23 mouse cellular contexts compared by ENCODE assay signal in genomic region chr11:70721072-70721471, GRCm38 (mm10). TPM values are rescaled to one million over a fixed set of nuclear protein-coding genes. Genes with fewer than 3 reads are reported as not detected.
A peak's percentile ranks its signal among the peaks of the same experiment; 100 is the strongest.
DNase-seq lines count a peak whose midpoint lies in the region; ATAC-seq and TF ChIP-seq lines count a peak whose summit lies in the region.
"Had no signal": no experiment of that assay in that cellular context is flagged by ENCODE, and none has a peak within 500 bp of the region (broad histone marks: within the 10 kb centered on the region; RNA-seq: fewer than 3 reads in every experiment).

No protein-coding gene starts in this region.

- no peak overlapping the region for H3K27ac ChIP-seq in heart, postnatal 0 days (ENCODE audit: low read depth)
- H3K27ac ChIP-seq in heart, embryonic 10.5 days: no peak overlapping the region
- H3K27ac ChIP-seq in left cerebral cortex, adult 2 months: no peak overlapping the region
- H3K27ac ChIP-seq: embryonic facial prominence, embryonic 15.5 days; forebrain, embryonic 15.5 days; hindbrain, embryonic 10.5 days; hindbrain, postnatal 0 days; kidney, embryonic 15.5 days; limb, embryonic 10.5 days; liver, embryonic 15.5 days; midbrain, embryonic 10.5 days; stomach, embryonic 15.5 days had no signal

- intact Hi-C loops in left cerebral cortex, adult 2 months (cut with DNase I): no loop called here

- no peak overlapping the region for H3K4me2 ChIP-seq in heart, postnatal 0 days (ENCODE audit: low read depth, low read length)
- H3K4me2 ChIP-seq: embryonic facial prominence, embryonic 15.5 days; forebrain, embryonic 15.5 days; kidney, embryonic 15.5 days; liver, embryonic 15.5 days; stomach, embryonic 15.5 days had no signal

- no peaks in the 10 kb centered on the region for H3K9me3 ChIP-seq in heart, postnatal 0 days (replicated peaks; ENCODE audit: control insufficient read depth, low read length)
- no peaks in the 10 kb centered on the region for H3K9me3 ChIP-seq in heart, embryonic 10.5 days
- H3K9me3 ChIP-seq: embryonic facial prominence, embryonic 15.5 days; forebrain, embryonic 15.5 days; hindbrain, embryonic 10.5 days; kidney, embryonic 15.5 days; limb, embryonic 10.5 days; liver, embryonic 15.5 days; midbrain, embryonic 10.5 days; stomach, embryonic 15.5 days had no signal

- ATAC-seq in heart, postnatal 0 days (ENCODE audit: insufficient read depth, low read depth): peak; percentile 58; the same call in 1 of the 2 replicates
- 0 out of 2 replicates have a peak, but pooled peaks have one; percentile 1 for ATAC-seq in megakaryocyte, adult 5-6 weeks (ENCODE audit: poor library complexity, severe bottlenecking)
- ATAC-seq: activated CD4-positive, CD25-positive, alpha-beta regulatory T cell, adult 4 months; forebrain, embryonic 15.5 days; hindbrain, postnatal 0 days; intestine, embryonic 16.5 days had no signal

- H3K36me3 ChIP-seq in heart, postnatal 0 days (replicated peaks; ENCODE audit: control insufficient read depth, insufficient read depth, low read length): peaks cover 97% of the 10 kb centered on the region
- peaks cover 100% of the 10 kb centered on the region for H3K36me3 ChIP-seq in heart, embryonic 10.5 days

- TF ChIP-seq EP300 in heart, postnatal 0 days (IDR thresholded peaks at IDR 0.05; ENCODE audit: low read depth): no peak

- H3K9ac ChIP-seq in heart, postnatal 0 days (replicated peaks; ENCODE audit: low read depth, low read length): no peak overlapping the region
- H3K9ac ChIP-seq: embryonic facial prominence, embryonic 15.5 days; forebrain, embryonic 15.5 days; kidney, embryonic 15.5 days; liver, embryonic 15.5 days; stomach, embryonic 15.5 days had no signal

- no peaks in the 10 kb centered on the region for H3K27me3 ChIP-seq in heart, postnatal 0 days (ENCODE audit: control insufficient read depth, insufficient read depth, low read length)
- no peaks in the 10 kb centered on the region for H3K27me3 ChIP-seq in heart, embryonic 10.5 days (ENCODE audit: insufficient read depth, poor library complexity, severe bottlenecking)
- H3K27me3 ChIP-seq: embryonic facial prominence, embryonic 15.5 days; forebrain, embryonic 15.5 days; kidney, embryonic 15.5 days; liver, embryonic 15.5 days; stomach, embryonic 15.5 days had no signal

- WGBS in heart, postnatal 0 days: 54% methylated on average over 3 of the region's 3 CpGs
- WGBS in heart, embryonic 10.5 days: 83% methylated on average over 3 of the region's 3 CpGs

- TF ChIP-seq CTCF in heart, postnatal 0 days (IDR thresholded peaks at IDR 0.05; ENCODE audit: low read depth): no peak
- no peak for TF ChIP-seq CTCF in left cerebral cortex, adult 2 months (IDR thresholded peaks at IDR 0.05)

- DNase-seq in adrenal gland, adult (ENCODE audit: inconsistent age in 2 of 2, low spot score in 1 of 2): peak; percentile 63 to 87
- no peak for DNase-seq in adrenal gland, postnatal 4 days (ENCODE audit: low spot score in 2 of 2)
- DNase-seq in heart, postnatal 0 days (ENCODE audit: low spot score): no peak
- no peak for DNase-seq in heart, embryonic 10.5 days (ENCODE audit: low spot score)
- DNase-seq in adrenal gland, postnatal 25 days: peak; percentile 31
- no peak for DNase-seq in left cerebral cortex, adult 2 months (ENCODE audit: extremely low spot score in 1 of 2, low spot score in 2 of 2)
- DNase-seq: cerebellum, adult 9-10 months; gastrocnemius, postnatal 14 days; kidney, postnatal 36 days; liver; thymus, postnatal 36 days had no signal

- no peak overlapping the region for H3K4me3 ChIP-seq in heart, postnatal 0 days (ENCODE audit: low read depth, low read length)
- H3K4me3 ChIP-seq in heart, embryonic 10.5 days: no peak overlapping the region
- H3K4me3 ChIP-seq in left cerebral cortex, adult 2 months: no peak overlapping the region
- H3K4me3 ChIP-seq: embryonic facial prominence, embryonic 15.5 days; forebrain, embryonic 15.5 days; hindbrain, embryonic 10.5 days; kidney, embryonic 15.5 days; limb, embryonic 10.5 days; liver, embryonic 15.5 days; midbrain, embryonic 10.5 days; stomach, embryonic 15.5 days had no signal

- no peaks in the 10 kb centered on the region for H3K4me1 ChIP-seq in heart, postnatal 0 days (ENCODE audit: control insufficient read depth, insufficient read depth)
- no peaks in the 10 kb centered on the region; the same call in 1 of the 2 replicates for H3K4me1 ChIP-seq in heart, embryonic 10.5 days
- H3K4me1 ChIP-seq: embryonic facial prominence, embryonic 15.5 days; forebrain, embryonic 15.5 days; hindbrain, embryonic 10.5 days; kidney, embryonic 15.5 days; limb, embryonic 10.5 days; liver, embryonic 15.5 days; midbrain, embryonic 10.5 days; stomach, embryonic 15.5 days had no signal

RNA-seq across cellular contexts. Expression of gene Kif1c, which starts 20.7 kb away (rescaled TPM):
- 100 to 1,000 TPM; 135 to 149 TPM for total RNA-seq in adrenal gland, postnatal 4 days (2021)
- 92.9 and 110 TPM in 2 replicates for total RNA-seq in heart, postnatal 0 days (2014; rRNA removed; ENCODE audit: low replicate concordance)
- polyA plus RNA-seq in heart, postnatal 0 days (2015; fragmentation: Nextera tagmentation; extraction: Ambion mirVana): 6.3 and 6.4 TPM in 2 replicates
- 2.1 and 2.6 TPM in 2 replicates for polyA plus RNA-seq in heart, embryonic 10.5 days (2016; fragmentation: Nextera tagmentation; extraction: Ambion mirVana)
- 173 and 182 TPM in 2 replicates for total RNA-seq in adrenal gland, postnatal 25 days (2021)
- total RNA-seq in megakaryocyte, adult 5-6 weeks (2015): 6.7 and 7.7 TPM in 2 replicates
- 17.4 and 21.6 TPM in 2 replicates for total RNA-seq in megakaryocyte, adult 5-6 weeks (2017)
- 10 to 100 TPM; 58.1 to 60.7 TPM for total RNA-seq in left cerebral cortex, adult 2 months (2021)

RNA-seq across cellular contexts. Expression of gene Inca1, which starts 21.1 kb away (rescaled TPM):
- total RNA-seq in adrenal gland, postnatal 4 days (2021): 10 to 100 TPM in 1 of 2 experiments, 1 to 10 TPM in 1; 7.0 to 10.2 TPM
- 0.23 and 1.9 TPM in 2 replicates for total RNA-seq in heart, postnatal 0 days (2014; rRNA removed; ENCODE audit: low replicate concordance)
- 3.9 and 4.0 TPM in 2 replicates for polyA plus RNA-seq in heart, postnatal 0 days (2015; fragmentation: Nextera tagmentation; extraction: Ambion mirVana)
- polyA plus RNA-seq in heart, embryonic 10.5 days (2016; fragmentation: Nextera tagmentation; extraction: Ambion mirVana): 1.6 and 2.4 TPM in 2 replicates
- total RNA-seq in adrenal gland, postnatal 25 days (2021): 9.1 and 12.2 TPM in 2 replicates
- not detected in 2 replicates for total RNA-seq in megakaryocyte, adult 5-6 weeks (2015)
- 0.57 TPM in 1 of 2 replicates, not detected in the other for total RNA-seq in megakaryocyte, adult 5-6 weeks (2017)
- total RNA-seq in left cerebral cortex, adult 2 months (2021): 1 to 10 TPM; 1.8 to 3.0 TPM

RNA-seq across cellular contexts. Expression of gene Camta2, which starts 33.2 kb away (rescaled TPM):
- 10 to 100 TPM; 36.2 to 37.8 TPM for total RNA-seq in adrenal gland, postnatal 4 days (2021)
- total RNA-seq in heart, postnatal 0 days (2014; rRNA removed; ENCODE audit: low replicate concordance): 8.7 and 9.5 TPM in 2 replicates
- 10.5 and 10.7 TPM in 2 replicates for polyA plus RNA-seq in heart, postnatal 0 days (2015; fragmentation: Nextera tagmentation; extraction: Ambion mirVana)
- polyA plus RNA-seq in heart, embryonic 10.5 days (2016; fragmentation: Nextera tagmentation; extraction: Ambion mirVana): 12.0 and 12.5 TPM in 2 replicates
- total RNA-seq in adrenal gland, postnatal 25 days (2021): 50.2 and 51.3 TPM in 2 replicates
- total RNA-seq in megakaryocyte, adult 5-6 weeks (2015): 24.5 and 27.0 TPM in 2 replicates
- 6.4 and 12.5 TPM in 2 replicates for total RNA-seq in megakaryocyte, adult 5-6 weeks (2017)
- total RNA-seq in left cerebral cortex, adult 2 months (2021): 100 to 1,000 TPM; 238 to 261 TPM

RNA-seq across cellular contexts. Expression of gene Zfp3, which starts 42.9 kb away (rescaled TPM):
- 10 to 100 TPM; 12.9 to 13.2 TPM for total RNA-seq in adrenal gland, postnatal 4 days (2021)
- 4.2 and 4.9 TPM in 2 replicates for total RNA-seq in heart, postnatal 0 days (2014; rRNA removed; ENCODE audit: low replicate concordance)
- 9.6 and 10.8 TPM in 2 replicates for polyA plus RNA-seq in heart, postnatal 0 days (2015; fragmentation: Nextera tagmentation; extraction: Ambion mirVana)
- 7.6 and 8.9 TPM in 2 replicates for polyA plus RNA-seq in heart, embryonic 10.5 days (2016; fragmentation: Nextera tagmentation; extraction: Ambion mirVana)
- 10.8 and 13.4 TPM in 2 replicates for total RNA-seq in adrenal gland, postnatal 25 days (2021)
- 1.9 and 4.8 TPM in 2 replicates for total RNA-seq in megakaryocyte, adult 5-6 weeks (2015)
- 2.1 and 2.8 TPM in 2 replicates for total RNA-seq in megakaryocyte, adult 5-6 weeks (2017)
- 10 to 100 TPM; 18.2 to 19.5 TPM for total RNA-seq in left cerebral cortex, adult 2 months (2021)

RNA-seq across cellular contexts. Expression of gene Spag7, which starts 51.9 kb away (rescaled TPM):
- total RNA-seq in adrenal gland, postnatal 4 days (2021): 10 to 100 TPM; 82.0 to 87.2 TPM
- 42.0 and 53.9 TPM in 2 replicates for total RNA-seq in heart, postnatal 0 days (2014; rRNA removed; ENCODE audit: low replicate concordance)
- 154 and 175 TPM in 2 replicates for polyA plus RNA-seq in heart, postnatal 0 days (2015; fragmentation: Nextera tagmentation; extraction: Ambion mirVana)
- 204 and 209 TPM in 2 replicates for polyA plus RNA-seq in heart, embryonic 10.5 days (2016; fragmentation: Nextera tagmentation; extraction: Ambion mirVana)
- total RNA-seq in adrenal gland, postnatal 25 days (2021): 88.3 and 97.4 TPM in 2 replicates
- 78.5 and 83.3 TPM in 2 replicates for total RNA-seq in megakaryocyte, adult 5-6 weeks (2015)
- 67.0 and 83.5 TPM in 2 replicates for total RNA-seq in megakaryocyte, adult 5-6 weeks (2017)
- 10 to 100 TPM; 52.2 to 56.7 TPM for total RNA-seq in left cerebral cortex, adult 2 months (2021)

Comparison
In these comparisons a context has a peak if more than half of its experiments do, and no peak if none do; other contexts are left out.
1. DNase-seq: peak in adrenal gland, adult (2 of 2) and adrenal gland, postnatal 25 days (single experiment); none in adrenal gland, postnatal 4 days (0 of 2), heart, postnatal 0 days (single experiment), heart, embryonic 10.5 days (single experiment) and left cerebral cortex, adult 2 months (0 of 2).